Mouse (Mus musculus) megakaryocyte-erythroid progenitor cell, adult 5 weeks (primary cell): ENCODE measurements around the gene Gm49333. TPM values are rescaled to one million over a fixed set of nuclear protein-coding genes. Genes with fewer than 3 reads are reported as not detected.

Experiments
- polyA plus RNA-seq: library from polyadenylated mRNA; stranded (reverse); fragments of >175 nt; gene quantifications from 2 replicates; pipeline ENCODE4 v1.2.3, GENCODE M21; 2012

The Gm49333 gene
- polyA plus RNA-seq = not detected in 2 replicates

DNA sequence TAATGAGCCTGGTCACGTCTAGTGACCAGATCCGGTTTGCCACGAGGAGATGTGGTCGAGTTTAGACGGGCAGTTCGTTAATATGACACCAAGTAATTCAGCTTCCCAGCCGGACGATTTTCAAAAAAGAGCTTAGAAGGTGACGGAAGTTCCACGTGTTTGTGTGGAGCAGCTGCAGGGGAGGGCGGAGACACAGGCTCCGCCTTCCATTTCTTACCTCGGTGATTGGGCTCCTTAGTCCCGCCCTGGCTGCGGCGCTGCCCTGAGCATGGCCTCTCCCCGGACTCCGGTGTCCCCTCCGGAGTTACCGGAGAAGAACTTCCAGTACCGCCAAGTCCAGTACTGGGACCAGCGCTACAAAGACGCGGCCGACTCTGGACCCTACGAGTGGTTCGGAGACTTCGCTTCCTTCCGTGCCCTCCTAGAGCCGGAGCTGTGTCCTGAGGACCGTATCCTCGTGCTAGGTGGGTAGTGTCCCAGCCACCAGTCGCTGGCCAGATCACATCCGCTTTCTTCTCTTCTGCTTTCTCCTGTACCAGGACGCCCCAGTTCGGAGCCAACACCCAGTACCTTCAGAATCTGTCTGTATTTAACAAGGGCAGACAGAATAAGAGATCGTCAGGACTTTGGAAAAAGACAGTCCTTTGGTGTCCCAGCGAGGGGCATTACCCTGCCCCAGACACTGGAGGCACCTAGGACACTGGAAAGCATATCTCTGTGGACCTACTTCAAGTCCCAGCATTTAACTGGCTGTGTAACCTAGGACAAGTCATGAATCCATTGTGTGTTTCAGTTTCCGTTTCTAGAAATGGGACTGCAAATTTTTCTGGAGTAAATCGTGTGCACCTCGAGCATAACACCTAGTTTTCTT, at the start of gene Gm49333, which contains the start of the genes Eef1akmt4 and Alg3:
Gene Gm49333 (plus strand): TSS at position 254 of the 871 bp plus-strand sequence.
Gene Eef1akmt4 (plus strand): TSS at position 237 of the 871 bp plus-strand sequence.
Gene Alg3 (minus strand): TSS at position 379 of the 871 bp plus-strand sequence.

DNA sequence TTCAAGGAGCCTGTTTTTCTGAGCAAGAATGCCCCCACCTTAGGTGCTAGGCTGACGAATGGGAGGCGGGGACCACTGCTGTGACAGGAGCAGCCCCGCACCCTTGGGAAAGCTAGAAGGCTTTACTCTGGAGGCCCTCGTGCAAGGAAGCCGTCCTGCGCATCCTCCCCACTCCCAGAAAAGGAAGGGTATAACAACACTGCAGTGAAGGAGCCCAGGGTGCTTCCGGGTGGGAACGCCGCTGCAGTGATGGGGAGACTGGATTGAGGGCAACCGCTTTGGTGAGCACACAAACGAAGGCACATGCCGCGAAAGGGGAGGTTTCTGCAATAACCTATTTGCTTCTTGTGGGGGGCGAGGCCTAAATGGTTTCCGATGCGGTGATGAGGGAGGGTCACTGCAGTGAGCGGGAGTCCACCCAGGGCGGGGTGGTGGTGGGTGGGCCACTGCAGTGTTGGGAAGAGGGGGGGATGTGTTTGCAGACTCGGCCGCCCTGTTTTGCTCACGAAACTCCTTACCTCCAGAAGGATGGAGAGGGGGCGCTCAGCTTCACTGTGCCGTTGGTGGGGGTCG, 22.0 kb upstream of the Gm49333 start, which contains the start of gene Vwa5b2:
Gene Vwa5b2 (plus strand): TSS at position 106 of the 573 bp plus-strand sequence.

DNA sequence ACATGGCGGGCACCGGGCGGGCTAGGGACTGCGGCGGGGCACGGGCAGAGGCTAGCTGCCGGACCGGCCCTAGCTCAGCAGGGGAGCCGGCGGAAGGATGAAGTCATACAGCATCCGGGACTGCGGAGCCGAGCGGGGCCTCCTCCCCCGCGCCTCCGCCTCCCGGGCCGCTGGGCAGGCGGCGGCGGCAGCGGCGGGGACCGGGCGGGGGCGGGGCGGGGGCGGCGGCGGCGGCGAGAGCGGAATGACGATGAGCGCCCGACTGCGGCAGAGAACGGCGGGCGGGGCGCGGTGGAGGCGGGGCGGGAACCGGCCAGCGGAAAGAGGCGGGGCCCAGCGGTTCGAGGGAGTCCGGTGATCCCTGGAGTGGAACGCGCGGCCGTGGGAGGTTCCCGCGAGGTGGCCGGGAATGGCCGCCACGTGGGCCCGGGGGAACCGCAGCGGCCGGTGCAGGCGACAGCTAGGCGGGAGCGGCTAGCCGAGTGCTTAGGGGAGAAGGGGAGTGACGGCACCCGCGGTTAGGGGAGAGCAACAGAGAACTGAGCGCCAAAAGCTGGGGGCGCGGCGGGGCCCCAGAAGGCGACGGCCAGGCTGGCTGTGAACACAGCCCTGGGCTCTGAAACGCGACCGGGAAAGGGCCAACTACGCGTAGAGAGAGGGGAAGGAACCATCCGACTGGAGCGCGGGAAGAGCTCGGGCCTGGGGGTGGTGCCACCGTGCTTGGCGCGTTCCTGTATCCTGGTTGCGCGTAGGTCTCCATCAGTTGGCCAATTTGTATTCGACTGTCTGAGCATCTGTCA, 10.0 kb downstream of the Gm49333 start, which contains the start of gene Camk2n2:
Gene Camk2n2 (minus strand): TSS at position 97 of the 800 bp plus-strand sequence.

DNA sequence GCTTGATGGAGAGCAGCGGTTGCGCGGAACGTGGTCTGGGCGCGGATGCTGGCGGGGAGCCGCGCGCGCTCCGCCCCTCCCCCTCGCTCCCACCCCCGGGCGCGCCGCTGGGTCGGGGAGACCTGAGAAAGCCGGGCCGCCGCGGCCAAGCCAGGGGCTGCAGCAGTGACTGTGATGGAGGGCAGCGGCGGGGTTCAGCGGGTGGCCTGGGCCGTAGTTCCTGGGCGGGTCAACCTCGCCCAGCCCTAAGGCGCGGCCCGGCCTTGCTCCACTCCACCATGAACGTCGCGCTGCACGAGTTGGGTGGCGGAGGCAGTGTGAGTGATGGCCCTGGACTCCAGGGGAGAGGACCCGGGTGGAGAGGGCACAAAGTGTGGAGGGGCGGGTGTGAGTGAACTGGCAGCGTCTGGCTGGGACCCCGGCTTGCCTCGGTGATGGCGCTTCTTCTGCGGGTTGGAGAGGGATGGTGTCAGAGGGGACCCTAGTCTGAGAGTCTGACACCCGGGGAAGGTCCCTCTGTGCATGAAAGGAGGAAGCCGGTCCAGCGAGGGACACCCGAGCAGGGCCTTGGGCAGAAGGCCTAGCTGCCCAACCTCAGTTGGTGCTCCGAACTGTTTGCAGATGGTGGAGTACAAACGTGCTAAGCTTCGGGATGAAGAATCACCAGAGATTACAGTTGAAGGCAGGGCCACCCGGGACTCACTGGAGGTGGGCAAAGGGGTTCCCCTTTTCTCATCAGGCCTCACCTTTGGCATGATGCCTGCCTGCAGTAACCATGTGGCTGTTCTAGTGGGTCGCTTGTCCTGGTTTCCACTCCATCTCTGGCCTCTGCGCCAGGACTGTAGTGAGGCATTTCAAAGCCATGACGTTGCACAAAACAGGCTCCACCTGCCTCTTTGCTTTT, 18.6 kb downstream of the Gm49333 start, which contains the start of gene Ece2:
Gene Ece2 (plus strand): TSS at position 98 of the 904 bp plus-strand sequence.

DNA sequence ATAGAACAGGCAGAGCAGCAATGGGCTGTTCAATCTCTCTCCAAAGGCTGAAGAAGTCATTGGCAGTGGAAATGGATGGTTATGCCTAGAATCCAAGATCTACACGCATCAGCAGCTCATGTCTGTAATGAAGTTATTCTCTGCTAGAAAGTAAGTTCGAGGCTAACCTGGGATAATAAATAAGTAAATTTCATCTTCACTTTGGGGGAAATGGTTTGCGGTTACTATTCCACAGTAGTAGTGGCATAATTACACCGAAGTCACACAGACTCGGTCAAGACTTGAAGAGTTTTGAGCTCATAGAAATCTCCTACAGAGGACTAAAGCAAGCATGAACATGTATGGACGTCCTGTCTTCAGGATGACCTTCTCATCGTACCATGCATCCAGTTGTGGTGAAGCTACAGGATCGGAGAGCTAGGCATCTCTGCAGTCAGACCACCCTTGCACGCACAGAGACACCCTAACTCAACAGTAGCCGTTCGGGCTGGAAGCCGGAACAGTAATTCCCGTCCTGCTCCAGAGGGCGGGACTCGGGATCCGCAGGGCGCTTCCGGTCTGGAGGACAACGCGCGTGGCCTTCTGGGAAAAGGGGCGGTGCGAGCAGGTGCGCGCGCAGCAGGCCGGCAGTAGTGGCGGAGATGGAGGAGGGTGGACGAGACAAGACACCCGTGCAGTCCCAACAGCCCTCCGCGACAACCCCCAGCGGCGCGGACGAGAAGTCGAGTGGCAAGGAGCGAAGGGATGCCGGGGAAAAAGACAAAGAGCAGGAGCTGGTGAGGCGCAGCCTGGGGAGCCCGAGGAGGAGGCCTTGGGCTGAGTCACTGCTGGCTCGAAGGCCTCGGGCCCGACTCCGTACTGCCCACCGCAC, 39.9 kb downstream of the Gm49333 start, which contains the start of gene Psmd2:
Gene Psmd2 (plus strand): TSS at position 577 of the 871 bp plus-strand sequence.

DNA sequence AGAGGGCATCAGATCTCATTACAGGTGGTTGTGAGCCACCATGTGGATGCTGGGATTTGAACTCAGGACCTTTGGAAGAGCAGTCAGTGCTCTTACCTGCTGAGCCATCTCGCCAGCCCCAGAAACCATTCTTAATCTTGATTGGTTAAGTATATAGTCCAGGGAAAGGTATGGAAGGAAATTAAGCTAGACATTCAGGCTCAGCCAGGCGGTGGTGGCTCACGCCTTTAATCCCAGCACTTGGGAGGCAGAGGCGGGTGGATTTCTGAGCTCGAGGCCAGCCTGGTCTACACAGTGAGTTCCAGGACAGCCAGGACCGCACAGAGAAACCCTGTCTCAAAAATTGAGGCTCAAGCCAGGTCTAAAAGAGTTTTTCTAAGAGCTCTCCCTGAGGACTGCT, 56.6 kb downstream of the Gm49333 start, which contains the start of gene Eif4g1:
Gene Eif4g1 (plus strand): TSS at position 301 of the 400 bp plus-strand sequence.

DNA sequence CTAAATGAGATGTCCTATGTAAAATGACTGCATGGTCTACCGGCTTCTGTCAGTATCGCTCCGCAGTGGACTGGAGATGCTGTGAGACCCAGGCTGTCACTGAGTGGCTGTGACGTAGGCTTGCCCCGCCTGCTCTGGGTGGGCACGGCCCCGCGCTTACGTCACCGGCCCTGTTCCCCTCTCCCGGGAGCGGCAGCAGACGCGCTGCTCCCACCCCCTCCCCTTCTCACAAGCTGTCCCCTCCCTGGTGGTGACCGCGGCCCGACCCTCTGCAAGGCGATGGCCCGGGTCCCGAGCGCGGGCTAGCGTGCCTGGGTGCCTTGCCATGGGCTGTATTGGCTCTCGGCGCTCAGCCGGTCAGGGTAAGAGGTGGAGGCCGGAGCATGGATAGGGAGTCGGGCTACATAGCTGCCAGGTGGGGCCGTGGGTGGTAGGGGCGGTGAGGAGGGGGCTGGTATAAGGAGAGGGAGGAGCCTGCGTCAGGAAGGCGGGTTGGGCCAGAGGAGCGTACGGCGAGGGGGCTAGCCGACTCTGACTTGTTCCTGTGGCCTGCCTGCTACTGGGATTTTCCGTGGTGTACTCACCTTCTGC, 81.8 kb downstream of the Gm49333 start, which contains the start of gene Fam131a:
Gene Fam131a (plus strand): TSS at position 131 of the 591 bp plus-strand sequence.

Other genes with a start within 250 kb of the Gm49333 start
- gene Abcc5, start 185.2 kb upstream of the Gm49333 start, polyA plus RNA-seq = 10.1 and 12.0 TPM in 2 replicates
- 15.3 and 18.8 TPM in 2 replicates for gene Eif2b5, start 112.8 kb upstream of the Gm49333 start, polyA plus RNA-seq
- 26.6 and 40.0 TPM in 2 replicates for gene Dvl3, start 94.6 kb upstream of the Gm49333 start, polyA plus RNA-seq
- 121 and 128 TPM in 2 replicates for gene Ap2m1, start 76.1 kb upstream of the Gm49333 start, polyA plus RNA-seq
- 22.5 and 24.3 TPM in 2 replicates for gene Abcf3, start 63.0 kb upstream of the Gm49333 start, polyA plus RNA-seq
- 0.02 and 0.19 TPM in 2 replicates for gene Vwa5b2, start 22.1 kb upstream of the Gm49333 start, polyA plus RNA-seq
- gene Eef1akmt4, start within 50 bp of the Gm49333 start, polyA plus RNA-seq = 7.4 and 10.6 TPM in 2 replicates
- 13.1 and 17.5 TPM in 2 replicates for gene Alg3, start 125 bp downstream of the Gm49333 start, polyA plus RNA-seq
- 4.1 and 4.3 TPM in 2 replicates for gene Camk2n2, start 9.7 kb downstream of the Gm49333 start, polyA plus RNA-seq
- gene Ece2, start 18.2 kb downstream of the Gm49333 start, polyA plus RNA-seq = 0.14 and 0.16 TPM in 2 replicates
- gene Psmd2, start 40.0 kb downstream of the Gm49333 start, polyA plus RNA-seq = 220 and 372 TPM in 2 replicates
- 561 and 648 TPM in 2 replicates for gene Eif4g1, start 56.7 kb downstream of the Gm49333 start, polyA plus RNA-seq
- gene Fam131a, start 81.6 kb downstream of the Gm49333 start, polyA plus RNA-seq = 0.90 and 0.92 TPM in 2 replicates
- gene Polr2h, start 106.1 kb downstream of the Gm49333 start, polyA plus RNA-seq = 3.6 and 4.3 TPM in 2 replicates
- 8.5 and 12.8 TPM in 2 replicates for gene Clcn2, start 106.1 kb downstream of the Gm49333 start, polyA plus RNA-seq
- 0.01 TPM in 2 replicates for gene Chrd, start 121.5 kb downstream of the Gm49333 start, polyA plus RNA-seq
- not detected in 2 replicates for gene Thpo, start 122.9 kb downstream of the Gm49333 start, polyA plus RNA-seq